Mouse (Mus musculus): Measurements from ENCODE around the gene Xpr1.

Gene Xpr1

DNA sequence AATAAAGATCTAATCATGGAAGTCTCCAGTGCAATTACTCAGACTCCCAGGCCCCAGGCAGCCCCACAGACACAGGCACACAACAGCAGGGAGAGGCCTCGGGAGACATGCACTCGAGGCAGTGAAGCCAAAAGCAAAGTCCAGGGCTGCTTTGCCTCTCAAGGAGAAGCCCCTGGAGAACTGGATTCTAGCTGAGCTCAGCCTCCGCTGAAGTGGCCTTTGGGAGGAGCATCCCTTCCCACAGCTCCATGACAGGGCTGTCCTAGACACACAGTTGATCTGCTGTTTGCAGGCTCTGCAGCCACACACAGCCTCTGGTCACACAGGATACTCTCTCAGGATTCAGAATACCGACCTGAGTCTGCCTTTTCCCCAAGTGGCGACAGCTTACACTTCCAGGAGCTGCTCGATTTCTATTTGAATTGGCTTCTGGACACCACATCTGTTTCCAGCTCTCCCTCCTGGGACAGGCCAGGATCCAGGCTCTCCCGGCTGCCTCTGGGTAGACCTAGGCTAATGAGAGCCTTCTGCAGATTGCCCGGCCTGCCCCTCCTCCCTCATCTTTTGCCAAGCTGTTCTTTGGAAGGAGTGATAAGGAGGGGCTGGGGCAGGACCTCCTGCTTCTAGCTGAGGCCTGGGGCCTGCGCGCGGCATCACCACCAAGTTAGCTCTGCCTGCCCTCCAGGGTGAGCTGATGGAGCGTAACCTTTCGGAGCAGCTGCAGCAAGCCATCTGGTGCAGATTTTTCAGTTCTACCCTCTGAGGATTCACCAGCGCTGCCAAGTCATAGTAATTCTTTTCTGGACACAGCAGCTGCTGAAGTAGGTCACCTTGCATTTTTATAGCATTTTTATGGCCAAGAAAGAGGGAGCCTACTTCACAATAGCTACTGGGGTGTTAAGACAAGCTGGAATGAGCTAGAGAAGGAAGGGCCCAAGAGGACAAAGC is 187.5 kb downstream of the Xpr1 start:
- DNase-seq (ENCODE audit: low spot score): no peak

All from ovary, adult 18-20 months (tissue).